Mouse (Mus musculus): ENCODE measurements around the gene Fam104a.

- no peak for TF ChIP-seq POLR2A (IDR thresholded peaks at IDR 0.05; ENCODE audit: insufficient read depth, low read length)
- no peak for TF ChIP-seq EP300 (IDR thresholded peaks at IDR 0.05; ENCODE audit: insufficient read depth, low read depth, low read length)
- no peak for TF ChIP-seq CTCF (IDR thresholded peaks at IDR 0.05; ENCODE audit: low read depth, low read length)
These were observed 45.3 kb upstream of the Fam104a start for GRCm38 (mm10) chr11:113729239-113729638.
